Comparison of ENCODE assay signal across 22 mouse cellular contexts in the genomic region with DNA sequence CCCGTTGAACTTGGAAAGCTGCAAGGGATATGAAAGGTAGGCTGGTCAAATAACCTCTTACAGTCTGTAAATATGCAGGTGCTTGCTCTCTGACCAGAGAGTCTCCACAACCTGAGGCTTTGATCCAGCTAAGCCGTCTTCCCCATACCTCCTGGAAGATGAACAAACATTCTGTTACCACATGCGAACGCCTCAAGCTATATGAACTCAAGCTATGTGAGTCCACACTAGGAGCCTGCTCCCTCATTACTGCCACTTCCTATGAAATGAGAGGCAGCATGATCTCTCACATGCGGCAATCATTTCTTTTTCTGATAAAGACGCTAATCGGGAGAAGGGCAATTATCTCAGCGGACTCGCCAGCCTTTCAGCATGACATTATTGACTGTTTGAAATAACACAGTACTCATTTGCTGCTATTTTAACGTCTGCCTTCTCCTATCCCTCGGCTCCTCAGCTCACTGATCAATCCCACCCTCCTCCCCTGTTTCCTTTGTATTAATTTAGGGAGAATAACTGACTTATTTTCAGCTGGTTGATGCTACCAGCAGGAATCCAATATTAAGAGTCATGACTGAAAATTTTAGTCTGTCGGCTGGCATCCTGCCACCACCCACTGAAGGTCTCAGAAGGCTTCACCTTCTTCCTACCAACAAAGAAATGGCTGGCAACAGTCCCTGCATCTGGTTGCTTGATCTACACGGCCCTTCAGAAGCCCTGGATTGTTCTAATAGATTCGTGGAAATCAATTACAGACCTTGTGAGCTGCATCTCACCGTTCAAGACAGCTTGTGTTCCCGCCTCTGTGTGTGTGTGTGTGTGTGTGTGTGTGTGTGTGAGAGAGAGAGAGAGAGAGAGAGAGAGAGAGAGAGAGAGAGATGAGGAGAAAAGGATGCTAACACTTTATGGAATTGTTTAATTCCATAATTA. TPM values are rescaled to one million over a fixed set of nuclear protein-coding genes. Genes with fewer than 3 reads are reported as not detected.
DNase-seq lines count a peak whose midpoint lies in the region; ATAC-seq and TF ChIP-seq lines count a peak whose summit lies in the region.
"Had no signal": no experiment of that assay in that cellular context is flagged by ENCODE, and none has a peak within 500 bp of the region (broad histone marks: within the 10 kb centered on the region; RNA-seq: fewer than 3 reads in every experiment).

No protein-coding gene starts in this region.

- intact Hi-C loops in heart, postnatal 10 days (cut with DNase I), result no loop called here

- no peak overlapping the region for H3K9ac ChIP-seq in forebrain, embryonic 13.5 days
- no peak overlapping the region for H3K9ac ChIP-seq in neural tube, embryonic 14.5 days (replicated peaks; ENCODE audit: low read depth, low read length)
- no peak overlapping the region for H3K9ac ChIP-seq in neural tube, embryonic 15.5 days (replicated peaks)
- H3K9ac ChIP-seq in forebrain, postnatal 0 days, result no peak overlapping the region
- H3K9ac ChIP-seq in midbrain, embryonic 16.5 days (ENCODE audit: low read depth, low read length), result no peak overlapping the region
- H3K9ac ChIP-seq: embryonic facial prominence, embryonic 13.5 days; limb, embryonic 13.5 days; liver, embryonic 13.5 days; lung, embryonic 15.5 days had no signal

- no peak; the same call in 1 of the 2 replicates for ATAC-seq in forebrain, embryonic 13.5 days
- peak; percentile 38; the same call in 1 of the 2 replicates for ATAC-seq in neural tube, embryonic 14.5 days (ENCODE audit: low read depth)
- ATAC-seq in neural tube, embryonic 15.5 days (ENCODE audit: low FRiP score), result no peak
- ATAC-seq in forebrain, postnatal 0 days, result peak; percentile 63; the same call in 1 of the 2 replicates
- peak; percentile 72 for ATAC-seq in midbrain, embryonic 16.5 days
- ATAC-seq: CD4-positive, CD25-positive, alpha-beta regulatory T cell, adult 4 months; intestine, embryonic 16.5 days had no signal

- no peaks in the 10 kb centered on the region for H3K9me3 ChIP-seq in forebrain, embryonic 13.5 days (replicated peaks)
- no peaks in the 10 kb centered on the region for H3K9me3 ChIP-seq in forebrain, embryonic 10.5 days
- no peaks in the 10 kb centered on the region for H3K9me3 ChIP-seq in neural tube, embryonic 14.5 days (ENCODE audit: control insufficient read depth, low read length)
- no peaks in the 10 kb centered on the region for H3K9me3 ChIP-seq in neural tube, embryonic 15.5 days (replicated peaks)
- no peaks in the 10 kb centered on the region for H3K9me3 ChIP-seq in forebrain, postnatal 0 days (ENCODE audit: low read length)
- H3K9me3 ChIP-seq in midbrain, embryonic 16.5 days (replicated peaks; ENCODE audit: control insufficient read depth, low read length, poor library complexity, severe bottlenecking), result no peaks in the 10 kb centered on the region
- H3K9me3 ChIP-seq: embryonic facial prominence, embryonic 13.5 days; limb, embryonic 13.5 days; liver, embryonic 13.5 days; lung, embryonic 15.5 days had no signal

- no peak overlapping the region for H3K4me3 ChIP-seq in forebrain, embryonic 13.5 days
- no peak overlapping the region for H3K4me3 ChIP-seq in forebrain, embryonic 10.5 days
- H3K4me3 ChIP-seq in neural tube, embryonic 14.5 days (ENCODE audit: low read depth, low read length), result no peak overlapping the region
- no peak overlapping the region for H3K4me3 ChIP-seq in neural tube, embryonic 15.5 days (replicated peaks)
- H3K4me3 ChIP-seq in forebrain, postnatal 0 days (ENCODE audit: low read depth, low read length), result no peak overlapping the region
- H3K4me3 ChIP-seq in midbrain, embryonic 16.5 days (ENCODE audit: low read depth, low read length), result no peak overlapping the region
- H3K4me3 ChIP-seq: embryonic facial prominence, embryonic 13.5 days; heart, adult 2 months; limb, embryonic 13.5 days; liver, embryonic 13.5 days; lung, embryonic 15.5 days had no signal

- WGBS in forebrain, embryonic 13.5 days, result 46% methylated on average over 16 of the region's 16 CpGs
- 82% methylated on average over 16 of the region's 16 CpGs for WGBS in forebrain, embryonic 10.5 days
- 61% methylated on average over 16 of the region's 16 CpGs for WGBS in neural tube, embryonic 14.5 days
- WGBS in neural tube, embryonic 15.5 days, result 54% methylated on average over 16 of the region's 16 CpGs
- 29% methylated on average over 16 of the region's 16 CpGs for WGBS in forebrain, postnatal 0 days
- WGBS in midbrain, embryonic 16.5 days, result 38% methylated on average over 16 of the region's 16 CpGs

- peaks cover 10% of the 10 kb centered on the region; the same call in 1 of the 2 replicates for H3K4me1 ChIP-seq in forebrain, embryonic 13.5 days
- H3K4me1 ChIP-seq in forebrain, embryonic 10.5 days, result no peaks in the 10 kb centered on the region; the same call in 1 of the 2 replicates
- H3K4me1 ChIP-seq in neural tube, embryonic 14.5 days (ENCODE audit: control insufficient read depth, insufficient read depth, low read length), result no peaks in the 10 kb centered on the region
- H3K4me1 ChIP-seq in neural tube, embryonic 15.5 days, result no peaks in the 10 kb centered on the region
- 0 out of 2 replicates have a peak, but pooled peaks cover 4% of the 10 kb centered on the region for H3K4me1 ChIP-seq in forebrain, postnatal 0 days (ENCODE audit: insufficient read depth)
- peaks cover 7% of the 10 kb centered on the region; the same call in 1 of the 2 replicates for H3K4me1 ChIP-seq in midbrain, embryonic 16.5 days (ENCODE audit: control insufficient read depth, insufficient read depth, low read length)
- H3K4me1 ChIP-seq: limb, embryonic 13.5 days; liver, embryonic 13.5 days; lung, embryonic 15.5 days had no signal

- no peaks in the 10 kb centered on the region for H3K36me3 ChIP-seq in forebrain, embryonic 13.5 days (ENCODE audit: poor library complexity, severe bottlenecking)
- no peaks in the 10 kb centered on the region for H3K36me3 ChIP-seq in forebrain, embryonic 10.5 days (replicated peaks)
- H3K36me3 ChIP-seq in neural tube, embryonic 14.5 days (ENCODE audit: control insufficient read depth, insufficient read depth, low read length), result no peaks in the 10 kb centered on the region
- no peaks in the 10 kb centered on the region for H3K36me3 ChIP-seq in neural tube, embryonic 15.5 days
- H3K36me3 ChIP-seq in forebrain, postnatal 0 days (ENCODE audit: insufficient read depth), result no peaks in the 10 kb centered on the region
- no peaks in the 10 kb centered on the region for H3K36me3 ChIP-seq in midbrain, embryonic 16.5 days (ENCODE audit: control insufficient read depth, insufficient read depth, low read length)
- H3K36me3 ChIP-seq: embryonic facial prominence, embryonic 13.5 days; limb, embryonic 13.5 days; liver, embryonic 13.5 days; lung, embryonic 15.5 days had no signal

- no peak for DNase-seq in forebrain, embryonic 10.5 days (ENCODE audit: extremely low spot score, low spot score)
- no peak for DNase-seq in forebrain, postnatal 0 days
- no peak for DNase-seq in urinary bladder, postnatal 25 days (ENCODE audit: low spot score)
- no peak for DNase-seq in heart, postnatal 10 days
- DNase-seq: adrenal gland, postnatal 14 days; cerebellum, adult 11 months; gastrocnemius, postnatal 14 days; heart, adult 2 months; heart, postnatal 4 days; kidney, postnatal 4 days; liver, embryonic 13.5 days; thymus, postnatal 36 days had no signal

- no peaks in the 10 kb centered on the region for H3K27me3 ChIP-seq in forebrain, embryonic 13.5 days
- H3K27me3 ChIP-seq in forebrain, embryonic 10.5 days (ENCODE audit: poor library complexity, severe bottlenecking), result no peaks in the 10 kb centered on the region
- H3K27me3 ChIP-seq in neural tube, embryonic 14.5 days (ENCODE audit: control insufficient read depth, insufficient read depth, low read length), result no peaks in the 10 kb centered on the region
- no peaks in the 10 kb centered on the region for H3K27me3 ChIP-seq in neural tube, embryonic 15.5 days (replicated peaks)
- H3K27me3 ChIP-seq in forebrain, postnatal 0 days (ENCODE audit: insufficient read depth, low read length), result no peaks in the 10 kb centered on the region
- H3K27me3 ChIP-seq in midbrain, embryonic 16.5 days (ENCODE audit: control insufficient read depth, insufficient read depth, low read depth, low read length), result no peaks in the 10 kb centered on the region
- H3K27me3 ChIP-seq: embryonic facial prominence, embryonic 13.5 days; limb, embryonic 13.5 days; liver, embryonic 13.5 days; lung, embryonic 15.5 days had no signal

- H3K4me2 ChIP-seq in forebrain, embryonic 13.5 days, result no peak overlapping the region
- H3K4me2 ChIP-seq in neural tube, embryonic 14.5 days (ENCODE audit: low read depth, low read length), result no peak overlapping the region
- no peak overlapping the region for H3K4me2 ChIP-seq in neural tube, embryonic 15.5 days
- no peak overlapping the region for H3K4me2 ChIP-seq in forebrain, postnatal 0 days (ENCODE audit: low read depth)
- no peak overlapping the region for H3K4me2 ChIP-seq in midbrain, embryonic 16.5 days (ENCODE audit: low read length)
- H3K4me2 ChIP-seq: embryonic facial prominence, embryonic 13.5 days; limb, embryonic 13.5 days; liver, embryonic 13.5 days; lung, embryonic 15.5 days had no signal

- peak overlapping the region; percentile 54 for H3K27ac ChIP-seq in forebrain, embryonic 13.5 days
- H3K27ac ChIP-seq in forebrain, embryonic 10.5 days, result no peak overlapping the region
- peak overlapping the region; percentile 2; the same call in 1 of the 2 replicates for H3K27ac ChIP-seq in neural tube, embryonic 14.5 days (ENCODE audit: low read depth, low read length)
- H3K27ac ChIP-seq in neural tube, embryonic 15.5 days (replicated peaks), result no peak overlapping the region
- H3K27ac ChIP-seq in forebrain, postnatal 0 days (ENCODE audit: low read depth, low read length), result no peak overlapping the region
- H3K27ac ChIP-seq in midbrain, embryonic 16.5 days (ENCODE audit: low read length), result 0 out of 2 replicates have a peak overlapping the region, but pooled peaks have one; percentile 1
- H3K27ac ChIP-seq: embryonic facial prominence, embryonic 13.5 days; heart, adult 2 months; limb, embryonic 13.5 days; liver, embryonic 13.5 days; lung, embryonic 15.5 days had no signal

- no peak for TF ChIP-seq CTCF in forebrain, postnatal 0 days (IDR thresholded peaks at IDR 0.05; ENCODE audit: low read depth)

RNA-seq across cellular contexts. Expression of a gene that starts 9.2 kb away (rescaled TPM):
- 1.2 and 1.3 TPM in 2 replicates for polyA plus RNA-seq in forebrain, embryonic 13.5 days (2015; fragmentation: Nextera tagmentation; extraction: Ambion mirVana)
- polyA plus RNA-seq in forebrain, embryonic 10.5 days (2016; fragmentation: Nextera tagmentation; extraction: Ambion mirVana), result 1.5 and 2.1 TPM in 2 replicates
- 2.2 TPM in 2 replicates for polyA plus RNA-seq in neural tube, embryonic 14.5 days (2014; fragmentation: Nextera tagmentation; extraction: Ambion mirVana)
- 3.1 and 4.1 TPM in 2 replicates for polyA plus RNA-seq in neural tube, embryonic 15.5 days (2015; fragmentation: Nextera tagmentation; extraction: Ambion mirVana)
- 4.2 and 8.0 TPM in 2 replicates for total RNA-seq in forebrain, postnatal 0 days (2014; rRNA removed)
- 2.4 and 3.7 TPM in 2 replicates for polyA plus RNA-seq in forebrain, postnatal 0 days (2015; fragmentation: Nextera tagmentation; extraction: Ambion mirVana)
- 4.1 and 4.3 TPM in 2 replicates for polyA plus RNA-seq in midbrain, embryonic 16.5 days (2015; fragmentation: Nextera tagmentation; extraction: Ambion mirVana)
- total RNA-seq in heart, postnatal 10 days (2021), result 10 to 100 TPM; 14.3 to 21.5 TPM
- total RNA-seq: ES-E14 had no signal
- polyA plus RNA-seq: CD4-positive, CD25-positive, alpha-beta regulatory T cell, adult 4 months had no signal

Comparison
In these comparisons a context has a peak if more than half of its experiments do, and no peak if none do; other contexts are left out.
1. ATAC-seq: peak in neural tube, embryonic 14.5 days (single experiment), forebrain, postnatal 0 days (single experiment) and midbrain, embryonic 16.5 days (single experiment); none in forebrain, embryonic 13.5 days (single experiment) and neural tube, embryonic 15.5 days (single experiment).
2. H3K27ac ChIP-seq: peak in forebrain, embryonic 13.5 days (single experiment), neural tube, embryonic 14.5 days (single experiment) and midbrain, embryonic 16.5 days (single experiment); none in forebrain, embryonic 10.5 days (single experiment), neural tube, embryonic 15.5 days (single experiment) and forebrain, postnatal 0 days (single experiment).